11 mouse cellular contexts compared by ENCODE assay signal in the genomic region with DNA sequence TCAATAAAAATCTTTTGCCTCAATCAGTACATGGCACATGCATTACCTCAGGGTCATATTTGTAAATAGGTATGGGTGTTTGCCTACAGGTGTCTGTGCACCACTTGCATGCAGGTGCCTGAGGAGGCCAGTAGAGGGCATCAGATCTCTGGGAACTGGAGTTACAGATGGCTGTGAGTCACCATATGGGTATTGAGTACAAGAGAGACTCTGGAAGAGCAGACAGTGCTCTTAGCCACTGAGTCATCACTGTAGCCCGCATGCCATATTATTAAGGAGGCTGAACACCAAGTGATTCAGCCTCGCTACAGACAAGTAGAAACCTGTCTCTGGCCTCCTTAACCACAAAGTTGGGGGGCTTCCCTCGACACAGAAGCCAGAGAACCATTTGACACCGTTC. TPM values are rescaled to one million over a fixed set of nuclear protein-coding genes. Genes with fewer than 3 reads are reported as not detected.
DNase-seq lines count a peak whose midpoint lies in the region; ATAC-seq and TF ChIP-seq lines count a peak whose summit lies in the region.
"Had no signal": no experiment of that assay in that cellular context is flagged by ENCODE, and none has a peak within 500 bp of the region (broad histone marks: within the 10 kb centered on the region; RNA-seq: fewer than 3 reads in every experiment).

No protein-coding gene starts in this region.

- H3K4me3 ChIP-seq in forebrain, postnatal 0 days (ENCODE audit: low read depth, low read length): no peak overlapping the region
- no peak overlapping the region for H3K4me3 ChIP-seq in forebrain, embryonic 16.5 days (replicated peaks; ENCODE audit: low read length)
- H3K4me3 ChIP-seq in lung, postnatal 0 days (ENCODE audit: low read depth, low read length): no peak overlapping the region
- no peak overlapping the region for H3K4me3 ChIP-seq in midbrain, postnatal 0 days (ENCODE audit: low read depth, low read length)
- H3K4me3 ChIP-seq: hindbrain, embryonic 13.5 days had no signal

- no peaks in the 10 kb centered on the region for H3K9me3 ChIP-seq in forebrain, postnatal 0 days (ENCODE audit: low read length)
- H3K9me3 ChIP-seq in forebrain, embryonic 16.5 days (ENCODE audit: control insufficient read depth, low read length): no peaks in the 10 kb centered on the region
- H3K9me3 ChIP-seq in lung, postnatal 0 days (ENCODE audit: low read length): no peaks in the 10 kb centered on the region
- no peaks in the 10 kb centered on the region for H3K9me3 ChIP-seq in midbrain, postnatal 0 days (ENCODE audit: low read length)

- peak; percentile 47 for TF ChIP-seq CTCF in forebrain, postnatal 0 days (IDR thresholded peaks at IDR 0.05; ENCODE audit: low read depth)
- TF ChIP-seq CTCF in lung, postnatal 0 days (IDR thresholded peaks at IDR 0.05): peak; percentile 46
- peak; percentile 44 for TF ChIP-seq CTCF in midbrain, postnatal 0 days (IDR thresholded peaks at IDR 0.05)

- no peaks in the 10 kb centered on the region for H3K27me3 ChIP-seq in forebrain, postnatal 0 days (ENCODE audit: insufficient read depth, low read length)
- no peaks in the 10 kb centered on the region for H3K27me3 ChIP-seq in forebrain, embryonic 16.5 days (replicated peaks; ENCODE audit: control insufficient read depth, insufficient read depth, low read length)
- H3K27me3 ChIP-seq in lung, postnatal 0 days (replicated peaks; ENCODE audit: insufficient read depth, low read length): no peaks in the 10 kb centered on the region
- no peaks in the 10 kb centered on the region for H3K27me3 ChIP-seq in midbrain, postnatal 0 days (ENCODE audit: insufficient read depth, low read length)
- H3K27me3 ChIP-seq: hindbrain, embryonic 13.5 days had no signal

- no peaks in the 10 kb centered on the region for H3K36me3 ChIP-seq in forebrain, postnatal 0 days (ENCODE audit: insufficient read depth)
- H3K36me3 ChIP-seq in forebrain, embryonic 16.5 days (ENCODE audit: control insufficient read depth, insufficient read depth): no peaks in the 10 kb centered on the region
- no peaks in the 10 kb centered on the region for H3K36me3 ChIP-seq in lung, postnatal 0 days (ENCODE audit: insufficient read depth, low read length)
- H3K36me3 ChIP-seq in midbrain, postnatal 0 days (ENCODE audit: insufficient read depth, low read length): no peaks in the 10 kb centered on the region
- H3K36me3 ChIP-seq: G1E; hindbrain, embryonic 13.5 days had no signal

- DNase-seq in forebrain, postnatal 0 days: no peak
- peak; percentile 25 for DNase-seq in lung, postnatal 0 days (ENCODE audit: low spot score)
- no peak for DNase-seq in lung, postnatal 10 days
- peak; percentile 82 for DNase-seq in NIH3T3 (ENCODE audit: low read depth)
- DNase-seq in midbrain, postnatal 0 days (ENCODE audit: low spot score): no peak
- DNase-seq in cerebellum, adult 9-11 months: no peak
- DNase-seq: cerebellum, adult 11 months had no signal

- WGBS in forebrain, postnatal 0 days: 87% methylated on average over 4 of the region's 4 CpGs
- 93% methylated on average over 4 of the region's 4 CpGs for WGBS in forebrain, embryonic 16.5 days
- WGBS in lung, postnatal 0 days: 80% methylated on average over 4 of the region's 4 CpGs
- WGBS in midbrain, postnatal 0 days: 87% methylated on average over 4 of the region's 4 CpGs

- no peak for ATAC-seq in forebrain, postnatal 0 days
- no peak for ATAC-seq in forebrain, embryonic 16.5 days
- ATAC-seq in lung, postnatal 0 days: peak; percentile 27; the same call in 1 of the 2 replicates
- peak; percentile 41; the same call in 1 of the 2 replicates for ATAC-seq in midbrain, postnatal 0 days (ENCODE audit: low FRiP score)
- no peak for ATAC-seq in cerebellum, adult (ENCODE audit: insufficient number of reproducible peaks, low FRiP score, low TSS enrichment)

- TF ChIP-seq EP300 in lung, postnatal 0 days (IDR thresholded peaks at IDR 0.05): no peak

- no peaks in the 10 kb centered on the region for H3K4me1 ChIP-seq in forebrain, postnatal 0 days (ENCODE audit: insufficient read depth)
- no peaks in the 10 kb centered on the region for H3K4me1 ChIP-seq in forebrain, embryonic 16.5 days (replicated peaks; ENCODE audit: control insufficient read depth, insufficient read depth, low read length)
- H3K4me1 ChIP-seq in lung, postnatal 0 days (ENCODE audit: insufficient read depth, low read depth, low read length): no peaks in the 10 kb centered on the region
- no peaks in the 10 kb centered on the region for H3K4me1 ChIP-seq in midbrain, postnatal 0 days (ENCODE audit: insufficient read depth, low read length)
- H3K4me1 ChIP-seq: hindbrain, embryonic 13.5 days had no signal

- H3K27ac ChIP-seq in forebrain, postnatal 0 days (ENCODE audit: low read depth, low read length): no peak overlapping the region
- H3K27ac ChIP-seq in forebrain, embryonic 16.5 days (ENCODE audit: low read length): no peak overlapping the region
- H3K27ac ChIP-seq in lung, postnatal 0 days (ENCODE audit: low read length): no peak overlapping the region
- H3K27ac ChIP-seq in midbrain, postnatal 0 days (ENCODE audit: low read depth, low read length): no peak overlapping the region
- H3K27ac ChIP-seq: hindbrain, embryonic 13.5 days had no signal

- H3K9ac ChIP-seq in forebrain, postnatal 0 days: no peak overlapping the region
- H3K9ac ChIP-seq in forebrain, embryonic 16.5 days (replicated peaks; ENCODE audit: low read depth, low read length): no peak overlapping the region
- H3K9ac ChIP-seq in lung, postnatal 0 days (replicated peaks; ENCODE audit: low read depth): no peak overlapping the region
- no peak overlapping the region for H3K9ac ChIP-seq in midbrain, postnatal 0 days (replicated peaks; ENCODE audit: low read length, poor library complexity, severe bottlenecking)
- H3K9ac ChIP-seq: hindbrain, embryonic 13.5 days had no signal

- H3K4me2 ChIP-seq in forebrain, postnatal 0 days (ENCODE audit: low read depth): no peak overlapping the region
- H3K4me2 ChIP-seq in forebrain, embryonic 16.5 days (ENCODE audit: low read length): no peak overlapping the region
- H3K4me2 ChIP-seq in lung, postnatal 0 days (replicated peaks; ENCODE audit: low read depth, low read length): no peak overlapping the region
- no peak overlapping the region for H3K4me2 ChIP-seq in midbrain, postnatal 0 days (ENCODE audit: low read depth, low read length, poor library complexity, severe bottlenecking)
- H3K4me2 ChIP-seq: hindbrain, embryonic 13.5 days had no signal

RNA-seq across cellular contexts. Expression of a gene that starts 26.4 kb away (rescaled TPM):
- 50.8 and 71.4 TPM in 2 replicates for total RNA-seq in forebrain, postnatal 0 days (2014; rRNA removed)
- polyA plus RNA-seq in forebrain, postnatal 0 days (2015; fragmentation: Nextera tagmentation; extraction: Ambion mirVana): 58.9 and 73.7 TPM in 2 replicates
- 66.5 and 67.8 TPM in 2 replicates for polyA plus RNA-seq in forebrain, embryonic 16.5 days (2015; fragmentation: Nextera tagmentation; extraction: Ambion mirVana)
- 27.6 and 40.2 TPM in 2 replicates for polyA plus RNA-seq in lung, postnatal 0 days (2015; fragmentation: Nextera tagmentation; extraction: Ambion mirVana)
- total RNA-seq in midbrain, postnatal 0 days (2014; rRNA removed): 94.6 and 110 TPM in 2 replicates
- 74.5 and 74.6 TPM in 2 replicates for polyA plus RNA-seq in midbrain, postnatal 0 days (2015; fragmentation: Nextera tagmentation; extraction: Ambion mirVana)
- total RNA-seq: G1E had no signal
- polyA plus RNA-seq: G1E had no signal

Comparison
In these comparisons a context has a peak if more than half of its experiments do, and no peak if none do; other contexts are left out.
1. DNase-seq: peak in lung, postnatal 0 days (single experiment) and NIH3T3 (single experiment); none in forebrain, postnatal 0 days (single experiment), lung, postnatal 10 days (single experiment), midbrain, postnatal 0 days (single experiment) and cerebellum, adult 9-11 months (single experiment).
2. ATAC-seq: peak in lung, postnatal 0 days (single experiment) and midbrain, postnatal 0 days (single experiment); none in forebrain, postnatal 0 days (single experiment), forebrain, embryonic 16.5 days (single experiment) and cerebellum, adult (single experiment).
3. Peak in every context shown above with its lines, with median percentiles within 50 percentile points of each other: CTCF ChIP-seq.